Mouse (Mus musculus) mature B cell (primary cell): ENCODE data around the gene Slc25a16.
"Not testable (repeated sequence)": the region's sequence is repeated elsewhere in the genome, so short reads cannot be mapped to it uniquely, and the experiment has no call there.

Experiments
- in situ Hi-C: fragments of 300-500 bp; cut with MboI; formaldehyde crosslinking; loops from 2 replicates; pipeline ENCODE4 v1.14.3; 2019

Gene Slc25a16

DNA sequence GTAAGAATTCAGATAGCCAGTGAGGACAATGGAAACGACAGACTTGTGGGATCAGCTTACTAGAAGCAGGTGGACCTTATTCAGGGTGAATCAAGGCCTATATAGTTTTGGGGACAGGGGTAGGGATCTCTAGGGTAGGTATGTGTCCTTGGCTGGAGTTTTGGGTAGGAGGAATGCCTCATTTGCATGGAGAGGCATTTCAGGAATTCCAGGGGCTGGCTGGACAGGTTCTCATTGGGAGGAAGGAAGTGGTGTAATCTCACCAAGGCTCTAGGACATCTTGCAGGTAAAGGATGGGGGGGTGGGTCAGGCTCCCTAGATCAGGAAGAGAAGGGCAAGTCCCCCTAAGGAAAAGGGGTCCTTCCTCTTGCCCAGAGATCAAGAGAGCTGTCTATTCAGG, 17.6 kb upstream of the Slc25a16 start:
- in situ Hi-C loops, result no loop called here

DNA sequence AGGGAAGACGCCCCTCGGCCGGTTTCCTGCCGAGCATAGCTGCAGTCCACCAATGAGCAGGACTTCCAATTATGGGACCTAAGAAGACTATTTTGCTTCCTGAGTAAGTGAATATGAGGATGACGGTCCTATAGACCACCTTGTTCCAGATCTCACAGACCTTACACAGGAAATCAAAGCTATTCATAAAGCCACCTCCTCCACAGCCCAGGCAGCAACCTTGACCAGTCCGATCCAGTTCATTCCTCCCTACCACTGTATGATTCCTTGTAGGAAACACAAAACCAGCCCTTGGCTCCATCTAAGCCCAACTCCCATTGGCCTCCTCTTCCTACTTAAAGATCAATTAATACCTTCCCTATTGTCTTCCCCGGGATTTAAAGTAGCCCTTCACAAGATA, 14.1 kb upstream of the Slc25a16 start:
- in situ Hi-C loops, result no loop called here

DNA sequence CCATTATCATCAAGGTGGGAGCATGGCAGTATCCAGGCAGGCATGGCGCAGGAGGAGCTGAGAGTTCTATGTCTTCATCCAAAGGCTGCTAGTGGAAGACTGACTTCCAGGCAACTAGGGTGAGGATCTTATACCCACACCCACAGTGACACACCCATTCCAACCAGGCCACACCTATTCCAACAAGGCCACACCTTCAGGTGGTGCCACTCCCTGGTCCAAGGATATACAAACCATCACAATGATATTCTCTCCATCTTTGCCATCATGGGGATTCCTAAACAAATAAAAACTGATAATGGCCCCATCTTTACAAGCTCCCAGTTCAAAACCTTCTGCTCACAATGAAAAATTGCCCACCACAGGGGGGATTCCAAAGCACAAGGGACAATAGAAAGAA, 11.5 kb upstream of the Slc25a16 start, which contains the start of gene Tet1:
Gene Tet1, minus strand, starts transcription at position 101 of the 400 bp plus-strand sequence.
- in situ Hi-C loops, result not testable (repeated sequence)

DNA sequence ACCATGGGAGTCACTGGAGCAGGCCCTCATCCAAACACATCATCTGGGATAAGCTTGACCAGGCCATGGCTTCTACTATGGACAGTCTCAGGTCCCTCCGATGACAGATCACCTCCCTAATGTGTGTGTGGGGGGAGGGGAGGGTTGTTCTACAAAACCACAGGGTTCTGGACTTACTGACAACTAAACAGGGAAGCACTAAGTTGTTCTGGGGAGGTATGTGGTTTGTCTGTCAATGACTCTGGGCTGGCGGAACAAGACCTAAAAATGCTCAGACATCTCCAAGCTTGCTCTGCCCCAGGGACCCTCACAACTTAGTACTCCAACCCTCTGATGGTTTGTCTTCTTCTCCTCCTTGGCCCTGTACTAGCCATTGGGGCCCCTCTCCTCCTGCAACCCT, 9.3 kb upstream of the Slc25a16 start:
- in situ Hi-C loops, result no loop called here

DNA sequence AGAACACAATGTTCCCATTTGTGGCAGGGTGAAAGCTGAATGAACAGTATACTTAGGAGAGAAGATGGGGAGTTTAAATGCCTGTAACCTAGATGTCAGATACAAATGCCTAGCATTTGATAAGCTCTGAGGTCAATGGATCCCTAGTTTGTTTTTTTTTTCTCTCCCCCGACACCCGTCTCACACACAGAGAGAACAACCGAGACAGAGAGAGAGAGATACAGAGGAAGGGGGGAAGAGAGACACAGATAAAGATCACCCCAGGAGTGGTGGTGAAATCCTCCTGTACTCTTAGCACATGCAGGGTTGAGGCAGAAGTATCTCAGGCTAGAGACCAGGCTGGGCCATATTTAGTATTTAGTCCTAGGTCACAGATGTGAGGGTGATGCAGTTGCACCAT, 1.4 kb upstream of the Slc25a16 start:
- in situ Hi-C loops, result no loop called here

DNA sequence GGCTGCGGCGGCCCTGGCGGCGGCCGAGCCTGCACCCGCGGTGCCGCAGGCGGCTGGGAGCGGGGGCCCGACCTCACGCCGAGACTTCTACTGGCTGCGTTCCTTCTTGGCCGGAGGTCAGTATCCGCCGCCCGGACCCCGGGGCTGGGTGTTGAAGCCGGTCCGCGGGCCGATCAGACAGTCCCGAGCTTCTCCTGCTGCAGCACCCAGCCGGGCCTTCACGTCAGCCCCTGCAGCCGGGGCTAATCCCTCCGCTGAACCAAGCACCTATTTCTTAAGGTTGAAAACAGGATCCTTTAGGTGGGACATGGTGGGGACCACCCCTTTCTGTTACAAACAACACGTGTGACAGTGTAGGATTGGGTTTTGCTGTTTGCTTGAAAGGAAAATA, 328 bp downstream of the Slc25a16 start:
- in situ Hi-C loops, result no loop called here

DNA sequence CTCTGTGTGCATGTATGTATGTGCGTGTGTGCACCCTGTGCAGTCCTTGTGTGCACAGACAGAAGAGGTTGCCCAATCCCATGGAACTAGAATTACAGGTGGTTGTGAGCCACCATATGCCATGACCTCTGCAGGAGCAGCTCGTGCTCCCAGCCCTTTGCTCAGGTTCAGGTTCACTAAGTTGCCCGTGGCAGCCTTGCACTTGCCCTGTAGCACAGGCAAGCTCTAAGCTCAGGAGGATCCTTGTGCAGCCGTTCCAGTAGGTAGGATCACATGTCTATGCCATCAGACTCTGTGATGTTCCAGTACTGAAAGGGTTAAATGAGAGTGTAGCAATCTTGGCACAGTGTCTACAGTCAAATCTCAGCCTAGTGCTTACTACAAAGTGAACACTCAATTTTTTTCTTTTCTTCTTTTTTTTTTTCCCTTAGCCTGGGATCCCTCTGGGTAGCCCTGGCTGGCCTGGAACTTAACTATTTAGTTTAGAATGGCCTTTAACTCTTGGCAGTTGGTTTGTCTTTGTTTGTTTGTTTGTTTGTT, 3.7 kb downstream of the Slc25a16 start:
- in situ Hi-C loops, result no loop called here

DNA sequence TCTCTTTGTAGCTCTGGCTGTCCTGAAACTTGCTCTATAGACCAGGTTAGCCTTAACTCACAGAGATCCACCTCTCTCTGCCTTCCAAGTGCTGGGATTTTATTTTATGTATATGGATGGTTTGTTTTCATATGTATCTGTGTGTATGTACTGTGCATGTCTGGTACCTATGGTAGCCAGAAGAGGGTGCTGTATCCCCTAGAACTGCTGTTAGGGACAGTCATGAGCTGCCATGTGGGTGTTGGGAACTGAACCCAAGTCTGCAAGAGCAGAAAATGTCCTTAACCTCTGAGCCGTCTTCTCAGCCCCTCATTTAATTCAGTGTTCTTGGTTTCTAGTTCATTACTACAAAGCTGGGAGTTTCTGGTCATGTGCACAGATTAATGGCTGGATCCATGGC, 11.9 kb downstream of the Slc25a16 start:
- in situ Hi-C loops, result no loop called here

DNA sequence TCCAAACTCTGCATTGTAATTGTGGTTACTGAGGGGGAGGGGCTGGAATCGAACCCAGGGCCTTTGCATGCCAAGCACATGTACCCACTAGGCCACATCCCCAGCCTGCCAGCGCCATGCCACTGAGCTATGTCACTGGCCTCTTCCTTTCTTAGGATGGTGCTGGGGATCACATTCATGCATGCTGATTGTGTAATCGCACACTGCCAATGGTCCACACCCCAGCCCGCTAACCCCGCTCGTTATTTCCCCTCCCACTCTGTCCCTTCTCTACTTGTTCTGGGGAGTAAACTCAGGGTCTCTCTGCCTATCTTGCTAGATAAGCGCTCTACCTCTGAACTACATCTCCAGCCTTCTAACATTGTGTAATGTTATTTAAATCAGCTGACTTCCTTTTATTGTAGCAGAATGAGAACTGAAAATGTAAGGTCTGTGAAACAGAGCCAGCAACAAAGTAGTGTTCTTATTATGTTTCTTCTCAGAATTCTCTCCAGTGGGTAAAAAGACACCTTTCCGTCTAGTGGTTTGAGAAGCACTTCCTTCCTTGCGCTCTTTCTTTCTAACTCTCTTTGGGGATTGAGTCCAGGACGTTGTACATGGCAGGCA, 24.6 kb downstream of the Slc25a16 start:
- in situ Hi-C loops, result no loop called here

DNA sequence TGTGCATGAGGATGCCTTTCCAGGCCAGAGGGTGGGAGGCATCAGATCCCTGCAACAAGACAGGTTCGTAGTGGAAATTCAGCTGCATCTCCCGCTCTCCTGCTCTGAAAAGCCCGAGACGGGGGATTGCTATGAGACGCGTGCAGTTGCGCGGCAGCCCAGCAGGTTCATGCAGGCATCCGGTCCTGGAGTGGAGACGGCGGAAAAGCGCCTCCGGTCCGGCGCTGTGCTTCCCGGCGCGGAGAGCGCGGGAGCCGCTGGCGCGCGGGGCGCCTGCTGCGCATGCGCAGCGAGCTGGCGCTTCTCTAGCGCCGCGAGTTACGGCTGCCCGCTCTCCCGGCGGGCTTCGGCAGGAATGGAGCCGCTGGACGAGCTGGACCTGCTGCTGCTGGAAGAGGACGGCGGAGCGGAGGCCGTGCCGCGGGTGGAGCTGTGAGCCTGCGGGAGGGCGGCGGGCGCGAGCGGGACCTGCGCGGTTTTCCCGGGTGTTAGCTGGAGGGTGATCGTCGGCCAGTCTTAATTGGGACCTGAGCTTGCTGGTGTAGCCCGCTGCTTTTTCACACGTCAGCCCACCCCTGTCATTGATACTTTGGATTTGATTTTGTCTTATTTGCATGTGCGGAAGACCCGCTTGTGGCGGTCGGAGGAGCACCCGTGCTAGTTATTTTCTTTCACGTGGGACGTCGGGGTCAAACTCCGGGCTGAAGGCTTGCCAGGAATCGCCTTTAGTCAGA, 26.5 kb downstream of the Slc25a16 start, which contains the start of gene Dna2:
Gene Dna2, plus strand, starts transcription at position 289 of the 734 bp plus-strand sequence.
- in situ Hi-C loops, result no loop called here

DNA sequence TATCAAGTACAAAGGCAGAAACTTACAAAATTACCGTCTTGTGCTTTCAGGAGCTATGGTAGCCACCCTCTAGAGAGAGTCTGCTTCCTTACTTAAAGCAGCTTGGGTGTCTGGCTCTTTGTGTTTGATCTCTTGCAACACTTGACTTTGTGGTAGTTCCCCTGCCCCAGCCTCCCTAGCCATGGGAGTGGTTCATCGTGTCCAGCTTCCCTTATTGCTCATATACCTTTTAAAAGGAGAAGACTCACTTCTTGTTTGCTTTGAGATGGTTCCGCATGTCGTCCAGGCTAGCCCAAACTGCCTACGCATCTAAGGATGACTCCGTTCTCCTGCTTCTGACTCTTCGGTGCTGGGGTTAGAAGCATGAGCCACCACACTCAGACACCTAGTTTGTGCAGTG, 28.1 kb downstream of the Slc25a16 start:
- in situ Hi-C loops, result no loop called here

DNA sequence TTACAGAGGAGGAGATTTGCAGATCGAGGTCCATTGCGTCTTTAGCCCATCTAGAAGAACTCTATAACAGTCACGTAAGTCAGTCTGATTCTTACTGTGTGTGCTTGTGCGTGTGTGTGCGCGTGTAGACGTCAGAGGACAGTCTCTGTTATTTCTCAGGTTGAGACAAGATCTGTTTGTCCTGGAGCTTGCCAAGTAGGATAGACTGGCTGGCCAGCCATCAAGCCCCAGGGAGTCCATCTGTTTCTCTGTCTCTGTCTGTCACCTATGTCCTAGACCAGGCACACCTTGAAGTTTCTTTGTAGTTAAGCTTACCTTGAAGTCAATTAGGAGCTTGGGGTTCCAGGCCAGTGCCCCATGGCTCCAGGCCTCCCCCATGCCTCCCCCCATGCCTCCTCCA, 43.5 kb downstream of the Slc25a16 start:
- in situ Hi-C loops, result no loop called here

DNA sequence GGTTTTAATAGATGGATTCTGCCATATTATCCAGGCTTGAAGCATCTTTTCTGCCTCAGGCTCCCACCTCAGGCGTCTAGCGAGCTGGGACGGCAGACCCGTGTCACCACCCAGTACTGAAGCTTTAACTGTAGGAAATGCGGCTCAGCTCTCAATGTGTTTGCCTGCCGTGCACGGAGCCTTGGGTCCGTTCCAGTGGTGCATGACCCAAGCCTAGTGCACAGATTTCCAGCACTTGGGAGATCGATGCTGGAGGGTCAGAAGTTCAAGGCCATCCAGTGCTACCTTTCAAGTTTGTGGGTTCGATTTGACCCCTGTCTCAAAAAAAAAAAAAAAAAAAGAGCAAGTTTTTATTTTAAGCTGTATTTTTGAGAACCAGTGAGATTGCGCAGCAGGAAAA, 45.4 kb downstream of the Slc25a16 start:
- in situ Hi-C loops, result no loop called here

DNA sequence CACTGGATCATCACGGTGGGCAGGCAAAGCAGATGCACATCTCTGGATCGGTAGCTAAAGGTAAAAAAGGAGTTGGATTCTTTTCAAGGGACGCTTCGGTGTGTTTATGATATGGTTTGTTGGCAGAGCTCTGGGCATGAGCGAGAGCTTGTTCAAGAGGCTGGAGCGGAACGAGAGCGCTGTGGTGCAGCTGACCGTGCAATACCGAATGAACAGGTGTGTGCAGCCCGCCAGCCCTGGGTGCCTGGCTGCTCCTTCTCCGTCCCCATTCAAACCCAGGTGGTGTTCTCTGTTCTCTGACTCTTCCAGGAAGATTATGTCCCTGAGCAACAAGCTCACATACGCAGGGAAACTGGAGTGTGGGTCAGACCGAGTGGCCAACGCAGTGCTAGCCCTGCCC, 45.9 kb downstream of the Slc25a16 start:
- in situ Hi-C loops, result no loop called here

DNA sequence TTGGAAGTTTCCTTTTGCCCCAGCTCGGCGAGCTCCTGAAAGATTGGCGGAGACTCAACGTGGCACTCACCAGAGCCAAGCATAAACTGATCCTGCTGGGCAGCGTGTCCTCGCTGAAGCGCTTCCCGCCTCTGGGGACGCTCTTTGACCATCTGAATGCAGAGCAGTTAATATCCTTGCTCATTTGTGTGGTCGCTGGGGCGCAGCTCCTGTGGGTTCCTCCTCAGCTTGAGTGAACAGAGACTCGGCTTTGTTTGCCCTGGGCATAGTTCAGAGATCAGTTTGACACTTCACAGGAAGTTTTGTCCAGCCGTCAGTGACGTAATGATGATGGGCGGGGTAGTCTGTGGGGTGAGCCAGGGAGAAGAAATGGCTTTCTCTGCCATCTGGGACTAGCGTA, 51.4 kb downstream of the Slc25a16 start:
- in situ Hi-C loops, result no loop called here

DNA sequence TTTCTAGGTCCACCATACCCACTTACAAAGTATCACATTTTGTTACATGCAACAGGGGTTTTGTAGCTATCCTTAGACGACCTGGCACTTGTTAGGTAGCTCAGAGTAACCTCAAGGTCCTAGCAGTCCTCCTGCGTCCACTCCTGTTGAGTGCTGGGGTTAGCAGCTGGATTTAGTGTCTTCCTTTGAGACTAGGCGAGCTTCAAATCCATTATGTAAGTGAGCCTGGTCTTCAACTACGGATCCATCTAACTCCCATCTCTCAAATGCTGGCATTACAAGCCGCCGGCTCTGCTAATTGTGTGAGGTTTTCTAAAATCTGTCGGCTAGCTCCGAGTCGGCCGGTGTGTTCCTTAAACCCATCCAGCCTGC, 59.2 kb downstream of the Slc25a16 start:
- in situ Hi-C loops, result no loop called here

DNA sequence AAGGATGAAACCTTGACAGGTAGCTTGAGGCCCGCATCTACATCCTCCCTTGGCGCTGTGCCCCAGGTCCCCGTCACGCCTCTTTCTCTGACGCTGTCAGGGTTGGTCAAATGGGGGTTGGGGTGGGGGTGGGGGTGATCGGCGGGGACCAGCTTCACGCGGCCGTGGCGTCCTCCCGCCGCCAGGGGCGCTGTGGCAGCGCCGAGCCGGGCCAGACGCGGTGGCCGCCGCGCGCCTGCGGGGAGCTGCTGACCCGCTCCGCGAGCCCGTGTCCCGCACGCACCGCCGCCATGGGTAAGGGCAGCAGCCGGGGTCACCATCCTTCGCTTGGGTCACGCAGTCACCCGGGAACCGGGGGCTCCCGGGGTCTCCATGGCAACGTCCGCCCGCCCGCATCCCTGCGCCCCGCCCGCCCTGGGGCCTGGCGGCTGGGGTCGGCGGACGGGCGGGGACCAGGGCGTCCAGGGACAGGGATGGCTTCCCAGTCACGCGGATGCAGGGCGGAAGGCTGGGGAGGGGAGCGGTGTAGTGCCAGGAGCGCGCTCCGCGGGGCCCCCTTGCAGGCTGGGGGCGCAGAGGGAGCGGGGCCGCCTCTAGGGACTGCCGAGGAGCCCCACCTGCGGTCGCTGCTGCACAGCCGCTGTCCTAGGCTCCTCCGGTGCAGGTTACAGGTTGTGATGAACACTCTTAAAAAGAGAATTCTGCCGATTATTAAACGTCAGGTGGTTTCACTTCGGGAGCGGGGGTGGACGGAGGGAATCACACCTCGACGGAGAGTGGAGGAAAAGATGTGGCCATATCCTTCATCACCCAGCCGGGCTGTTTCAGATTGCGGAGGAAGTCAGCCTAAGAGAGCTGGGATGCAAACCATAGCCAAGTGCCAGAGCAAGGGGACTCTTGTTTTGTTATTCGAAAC, 59.9 kb downstream of the Slc25a16 start, which contains the start of gene Rufy2:
Gene Rufy2, plus strand, starts transcription at position 185 of the 916 bp plus-strand sequence.
- in situ Hi-C loops, result no loop called here

DNA sequence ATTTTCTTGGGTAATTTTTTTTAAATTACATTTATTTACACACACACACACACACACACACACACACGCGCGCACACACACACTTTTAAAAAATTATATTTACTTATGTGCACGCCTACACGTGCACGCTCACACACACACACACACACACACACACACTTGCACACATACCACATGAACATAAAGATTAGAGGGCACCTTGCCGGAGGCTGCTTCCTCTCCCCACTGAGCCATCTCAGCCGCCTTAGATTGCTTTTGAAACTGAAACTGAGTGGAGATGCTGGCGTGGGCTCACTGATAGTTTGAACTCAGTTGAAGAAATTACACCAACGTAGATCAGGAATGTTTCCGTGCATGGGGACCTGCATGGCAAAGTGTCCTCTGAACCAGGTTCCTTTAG, 63.6 kb downstream of the Slc25a16 start:
- in situ Hi-C loops, result no loop called here

DNA sequence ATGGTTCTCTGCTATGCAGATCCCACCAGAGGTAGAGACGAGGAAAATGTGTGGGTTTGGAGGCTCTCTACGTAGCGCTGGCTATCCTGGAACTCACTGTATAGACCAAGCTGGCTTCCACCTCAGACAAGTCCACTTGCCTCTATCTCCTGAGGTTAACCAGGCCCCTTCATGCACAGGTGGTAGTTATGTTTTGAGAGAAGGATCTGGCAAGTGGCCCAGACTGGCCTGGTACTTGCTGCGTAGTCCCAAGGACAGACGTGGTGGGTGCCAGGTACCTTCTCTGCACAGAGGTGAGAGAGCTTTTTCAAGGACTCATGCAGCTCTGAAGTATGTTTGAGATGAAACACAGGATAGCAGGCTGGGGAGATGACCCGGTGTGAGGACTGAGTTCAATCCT, 64.1 kb downstream of the Slc25a16 start:
- in situ Hi-C loops, result no loop called here

DNA sequence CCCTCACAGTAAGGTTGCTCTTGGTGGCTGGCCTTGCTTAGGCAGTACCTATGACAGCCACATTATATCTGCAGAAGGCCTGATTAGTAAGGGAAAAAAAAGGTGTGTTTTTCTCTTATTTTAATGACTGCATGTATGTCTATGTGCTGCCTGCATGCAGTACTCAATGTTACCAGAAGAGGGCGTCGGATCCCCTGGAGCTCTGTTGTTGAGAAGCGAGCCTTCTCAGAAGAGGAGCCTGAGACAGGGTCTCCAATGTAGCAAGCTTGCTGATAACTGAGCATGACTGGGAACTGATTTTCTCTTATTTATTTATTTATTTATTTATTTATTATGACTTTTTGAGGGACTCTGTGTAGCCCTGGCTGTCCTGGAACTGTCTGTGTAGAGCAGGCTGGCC, 66.9 kb downstream of the Slc25a16 start:
- in situ Hi-C loops, result no loop called here

DNA sequence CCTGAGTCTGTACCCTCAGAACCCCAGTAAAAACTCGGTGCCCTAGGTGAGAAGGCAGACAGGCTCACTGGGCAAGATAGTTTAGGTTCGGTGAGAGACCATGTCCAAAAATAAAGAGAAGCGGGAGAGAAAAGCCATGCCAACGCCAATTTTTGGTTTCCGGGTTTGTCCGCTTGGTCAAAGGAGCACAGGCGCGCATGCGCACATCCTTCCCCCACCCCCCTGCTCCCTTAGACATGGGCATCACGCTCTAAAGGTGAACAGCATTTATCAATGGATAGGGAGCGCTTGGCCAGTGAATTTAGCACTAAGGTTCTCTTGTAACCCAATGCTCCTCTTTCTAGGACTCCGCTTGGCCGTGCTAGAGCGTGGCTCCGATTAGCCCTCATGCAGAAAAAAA, 70.2 kb downstream of the Slc25a16 start:
- in situ Hi-C loops, result no loop called here

DNA sequence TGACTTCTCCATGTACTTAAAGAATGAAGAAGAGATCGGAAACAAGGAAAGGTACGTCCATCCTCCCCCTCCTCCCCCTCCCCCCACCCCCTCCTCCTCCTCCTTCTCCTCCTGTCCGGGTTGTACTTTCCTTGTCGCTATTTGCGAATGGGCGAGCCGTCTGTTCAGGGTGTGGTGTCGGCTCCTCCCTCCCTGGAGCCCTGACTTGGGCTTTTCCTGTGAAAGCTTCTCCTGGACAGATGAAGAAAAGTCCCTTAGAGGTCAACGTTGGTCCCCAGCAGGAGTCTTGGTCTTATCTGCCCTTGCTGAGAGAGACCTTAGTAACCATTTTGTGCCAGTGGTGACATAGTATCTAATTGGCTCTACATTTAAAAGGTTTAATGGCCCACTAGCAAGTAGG, 73.6 kb downstream of the Slc25a16 start:
- in situ Hi-C loops, result no loop called here
